Mouse (Mus musculus): Measurements from ENCODE around the gene Selenoi.

GRCm38 (mm10) chr5:30203216-30203885, 29.0 kb upstream of the Selenoi start:
- no peak for TF ChIP-seq CTCF (IDR thresholded peaks at IDR 0.05)
- TF ChIP-seq POLR2A (IDR thresholded peaks at IDR 0.05; ENCODE audit: insufficient read depth, low read depth, low read length), result no peak

All from heart, adult 2 months (tissue).